ENCODE assay signal across 9 mouse cellular contexts in genomic region chr4:36950021-36950751, GRCm38 (mm10). TPM values are rescaled to one million over a fixed set of nuclear protein-coding genes. Genes with fewer than 3 reads are reported as not detected.
DNase-seq lines count a peak whose midpoint lies in the region; ATAC-seq lines count a peak whose summit lies in the region.
"Had no signal": no experiment of that assay in that cellular context is flagged by ENCODE, and none has a peak within 500 bp of the region (broad histone marks: within the 10 kb centered on the region; RNA-seq: fewer than 3 reads in every experiment).

No protein-coding gene starts in this region.

- peak overlapping the region; percentile 99 for H3K4me2 ChIP-seq in heart, embryonic 13.5 days
- H3K4me2 ChIP-seq in liver, embryonic 15.5 days, result peak overlapping the region; percentile 49

- peaks cover 26% of the 10 kb centered on the region for H3K4me1 ChIP-seq in heart, embryonic 13.5 days
- H3K4me1 ChIP-seq in liver, embryonic 15.5 days (replicated peaks), result no peaks in the 10 kb centered on the region

- H3K4me3 ChIP-seq in heart, embryonic 13.5 days, result peak overlapping the region; percentile 61
- H3K4me3 ChIP-seq in liver, embryonic 15.5 days (replicated peaks), result peak overlapping the region; percentile 24; the same call in 1 of the 2 replicates
- H3K4me3 ChIP-seq: erythroblast, embryonic 14.5 days had no signal

- no peaks in the 10 kb centered on the region for H3K9me3 ChIP-seq in heart, embryonic 13.5 days
- H3K9me3 ChIP-seq in liver, embryonic 15.5 days (replicated peaks), result no peaks in the 10 kb centered on the region

- H3K27me3 ChIP-seq in heart, embryonic 13.5 days (replicated peaks), result peaks cover 60% of the 10 kb centered on the region
- H3K27me3 ChIP-seq in liver, embryonic 15.5 days, result peaks cover 49% of the 10 kb centered on the region

- no peak overlapping the region for H3K27ac ChIP-seq in heart, embryonic 13.5 days (replicated peaks)
- no peak overlapping the region for H3K27ac ChIP-seq in liver, embryonic 15.5 days (replicated peaks)

- H3K36me3 ChIP-seq in heart, embryonic 13.5 days, result no peaks in the 10 kb centered on the region
- H3K36me3 ChIP-seq in liver, embryonic 15.5 days (replicated peaks), result no peaks in the 10 kb centered on the region

- ATAC-seq in heart, embryonic 13.5 days (ENCODE audit: extremely low read depth, insufficient number of reproducible peaks, low FRiP score, low TSS enrichment), result peak; percentile 73; the same call in 1 of the 2 replicates
- 0 out of 2 replicates have a peak, but pooled peaks have one; percentile 22 for ATAC-seq in liver, embryonic 15.5 days (ENCODE audit: insufficient read depth)

- under 1% methylated on average over 43 of the region's 43 CpGs for WGBS in heart, embryonic 13.5 days
- WGBS in liver, embryonic 15.5 days (ENCODE audit: insufficient replicate concordance), result 1% methylated on average over 43 of the region's 43 CpGs

- peak overlapping the region; percentile 71 for H3K9ac ChIP-seq in heart, embryonic 13.5 days
- H3K9ac ChIP-seq in liver, embryonic 15.5 days, result no peak overlapping the region

- DNase-seq in thymus, postnatal 0 days (ENCODE audit: low spot score), result peak; percentile 3
- DNase-seq in thymus, postnatal 10 days (ENCODE audit: low spot score in 2 of 2), result no peak
- peak; percentile 92 for DNase-seq in embryo, embryonic 11 days
- peak; percentile 71 to 81 for DNase-seq in layer of hippocampus, adult 18-20 months (ENCODE audit: low spot score in 2 of 2)
- DNase-seq in right cerebral cortex, adult 18-20 months, result peak; percentile 84
- DNase-seq in B cell, adult 2 months, result no peak

RNA-seq across cellular contexts. Expression of gene Lingo2, which starts 1.4 kb away (rescaled TPM):
- 0.07 TPM in 1 of 2 replicates, not detected in the other for polyA plus RNA-seq in thymus, postnatal 0 days (2015; fragmentation: Nextera tagmentation; extraction: Ambion mirVana)
- 0.33 and 0.40 TPM in 2 replicates for polyA plus RNA-seq in heart, embryonic 13.5 days (2015; fragmentation: Nextera tagmentation; extraction: Ambion mirVana)
- total RNA-seq in layer of hippocampus, adult 18-20 months (2021), result 10 to 100 TPM; 35.4 to 38.1 TPM
- polyA plus RNA-seq in liver, embryonic 15.5 days (2015; fragmentation: Nextera tagmentation; extraction: Ambion mirVana), result 0.03 TPM in 2 replicates
- polyA plus RNA-seq: erythroblast, embryonic 14.5 days had no signal

Comparison
In these comparisons a context has a peak if more than half of its experiments do, and no peak if none do; other contexts are left out.
1. DNase-seq: peak in thymus, postnatal 0 days (single experiment), embryo, embryonic 11 days (single experiment), layer of hippocampus, adult 18-20 months (2 of 2) and right cerebral cortex, adult 18-20 months (single experiment); none in thymus, postnatal 10 days (0 of 2) and B cell, adult 2 months (0 of 2).